Mouse (Mus musculus) embryo, embryonic 11.5 days (tissue): ENCODE results near the gene Scrn3.

ENCODE experiments used
- DNase-seq: peaks from one replicate; pipeline ENCODE4 v3.0.0-alpha.2; 2012; ENCODE audit warnings: low read depth, low spot score

Scrn3 gene

GRCm38 (mm10) chr2:73313117-73313501 is 708 bp downstream of the Scrn3 start:
- peak; percentile 8 for DNase-seq

DNA sequence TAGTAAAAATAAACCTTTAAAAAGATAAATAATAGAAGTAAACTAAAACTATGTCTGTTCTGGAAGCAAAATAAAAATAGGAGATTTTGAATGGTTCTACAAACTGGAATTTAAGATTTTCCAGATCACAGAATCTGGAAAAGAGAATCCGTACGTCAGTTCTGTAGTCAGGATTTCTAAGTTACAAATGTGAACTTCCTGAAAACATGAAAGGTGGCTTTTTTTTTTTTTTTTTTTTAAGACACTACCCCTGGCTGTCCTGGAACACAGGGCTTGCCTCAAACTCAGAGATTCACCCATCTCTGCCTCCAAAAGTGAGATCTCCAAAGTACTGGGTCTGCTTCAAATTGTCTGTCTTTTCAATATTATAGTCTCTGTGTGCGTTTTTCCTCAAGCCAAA is 1.9 kb downstream of the Scrn3 start:
- DNase-seq = no peak

DNA sequence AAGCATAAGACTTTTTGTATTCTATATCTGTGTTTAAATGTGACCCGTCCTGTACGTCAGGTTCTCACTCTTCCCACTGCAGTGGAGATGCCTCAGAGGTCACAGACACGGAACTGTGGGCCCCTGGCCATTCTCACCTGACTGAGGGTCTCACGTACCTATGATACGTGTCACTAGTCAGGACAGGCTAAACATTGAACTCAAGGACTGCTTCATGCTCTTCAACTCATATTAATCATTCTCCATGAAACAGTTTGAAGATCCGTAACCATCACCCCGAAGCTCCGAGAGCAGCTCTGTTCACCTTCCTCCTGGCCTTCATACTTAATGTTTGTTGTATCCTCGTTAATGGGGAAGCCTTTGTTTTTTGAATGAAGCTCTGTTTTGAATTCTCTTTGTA is 5.0 kb downstream of the Scrn3 start:
- no peak for DNase-seq

- no peak for DNase-seq
Observed at GRCm38 (mm10) chr2:73319218-73319617, 6.8 kb downstream of the Scrn3 start.

GRCm38 (mm10) chr2:73322991-73323390 is 10.6 kb downstream of the Scrn3 start:
- DNase-seq = no peak

DNA sequence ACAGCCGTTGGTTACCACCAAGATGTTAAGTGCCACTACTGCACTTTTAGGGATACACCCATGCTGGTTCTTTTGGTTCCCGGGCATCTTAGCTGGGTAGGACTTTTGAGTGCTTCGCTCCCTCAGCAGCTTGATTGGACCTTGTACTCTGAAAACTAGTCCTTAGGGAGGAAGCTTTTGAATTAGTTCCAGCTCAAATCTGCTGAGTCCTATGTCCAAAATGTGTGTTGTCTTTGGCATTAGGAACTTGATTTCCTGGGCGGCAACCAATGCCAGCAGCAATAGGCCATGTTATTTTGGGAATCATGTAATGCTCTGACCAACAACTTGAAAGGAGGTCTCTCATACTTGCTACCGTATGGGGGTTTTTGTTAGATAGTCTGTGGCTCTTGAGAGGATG is 13.5 kb downstream of the Scrn3 start:
- DNase-seq = no peak

- DNase-seq = no peak
Observed at GRCm38 (mm10) chr2:73335949-73336348, 23.5 kb downstream of the Scrn3 start.

DNA sequence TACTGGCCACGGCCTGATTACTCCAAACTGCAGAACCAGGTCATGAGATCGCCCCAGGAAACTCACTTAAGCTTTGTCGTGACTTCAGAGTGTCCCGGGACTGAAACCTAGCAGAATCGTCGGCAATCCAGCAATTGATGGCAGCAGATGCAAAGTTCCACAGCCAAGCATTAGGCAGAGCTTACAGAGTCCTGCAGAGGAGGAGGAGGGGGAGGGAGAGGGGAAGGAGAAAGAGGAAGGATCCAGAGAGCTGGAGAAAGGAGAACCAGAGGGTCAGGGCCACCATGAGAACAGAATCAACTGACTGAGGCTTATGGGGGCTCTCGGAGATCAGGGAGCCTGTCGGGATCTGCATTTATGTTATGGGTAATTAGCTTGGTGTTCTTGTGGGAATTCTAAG is 26.0 kb downstream of the Scrn3 start:
- DNase-seq = no peak

DNA sequence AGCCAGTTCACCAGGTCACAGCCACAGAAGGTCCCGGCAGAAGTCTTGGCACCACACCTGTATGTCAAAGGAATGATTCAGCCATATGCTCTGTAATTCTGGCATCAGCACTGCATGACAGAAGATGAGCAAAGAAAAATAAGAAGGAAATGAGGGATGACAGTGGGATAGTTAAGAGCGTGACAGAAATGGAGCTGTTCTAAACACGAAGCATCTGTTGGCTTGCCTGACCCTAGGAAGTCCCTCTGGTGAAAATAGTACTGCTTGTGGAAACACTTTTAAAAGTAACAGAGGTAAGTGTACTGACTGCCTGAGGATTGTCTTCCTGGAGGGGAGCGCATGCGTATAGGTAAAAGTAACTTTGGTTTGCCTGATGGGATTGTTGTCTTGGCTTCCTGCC is 31.3 kb downstream of the Scrn3 start:
- DNase-seq = no peak

DNA sequence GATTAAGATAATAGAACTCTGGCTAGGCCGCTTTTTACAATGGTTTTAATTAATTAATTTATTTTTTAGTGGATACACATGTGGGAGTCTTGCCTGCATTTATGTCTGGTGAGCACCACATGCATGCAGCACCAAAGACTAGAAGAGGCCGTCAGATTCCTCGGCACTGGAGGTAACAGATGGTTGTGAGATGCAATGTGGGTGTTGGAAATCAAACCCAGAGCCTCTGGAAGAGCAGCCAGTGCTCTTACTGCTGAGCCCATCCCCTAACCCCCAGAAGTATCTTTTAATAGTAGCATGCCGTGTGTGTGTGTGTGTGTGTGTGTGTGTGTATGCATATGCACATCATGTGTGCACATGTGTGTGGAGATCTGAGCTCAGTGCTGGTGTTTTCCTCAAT is 32.8 kb downstream of the Scrn3 start:
- no peak for DNase-seq

DNA sequence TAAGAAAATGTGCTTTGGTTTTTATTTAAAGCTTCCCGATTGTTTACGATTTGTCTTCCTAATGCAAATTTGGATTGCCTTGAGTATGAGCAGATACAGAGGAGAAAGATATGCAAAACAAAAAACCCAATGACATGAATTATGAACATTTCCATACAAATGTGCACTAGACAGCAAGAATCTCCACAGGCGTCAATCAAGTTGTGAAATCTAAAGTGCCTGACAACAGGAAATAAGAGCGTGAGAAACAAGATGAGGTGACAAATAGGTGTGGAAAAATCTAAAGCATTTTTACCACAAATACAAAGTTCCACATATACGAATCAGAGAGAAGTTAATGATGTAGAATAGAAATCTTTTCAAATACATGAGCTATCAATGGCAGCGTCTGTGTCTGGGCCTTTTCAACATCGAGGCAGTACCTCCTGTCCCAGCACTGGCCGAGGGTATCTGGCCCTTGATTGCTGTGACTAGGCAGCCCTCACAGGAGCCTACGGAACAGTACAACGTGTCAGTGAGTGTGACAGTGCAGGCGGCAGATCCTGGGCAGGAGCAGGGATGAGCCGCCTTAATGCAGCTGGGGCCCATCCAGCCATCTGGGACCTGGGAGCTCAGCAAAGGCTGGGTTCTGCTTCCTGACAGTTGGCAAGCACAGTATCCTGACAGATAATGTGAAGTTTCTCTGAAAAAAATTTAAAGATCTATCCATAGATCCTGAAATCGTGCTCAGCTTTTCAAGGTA is 34.1 kb downstream of the Scrn3 start:
- DNase-seq = no peak

DNA sequence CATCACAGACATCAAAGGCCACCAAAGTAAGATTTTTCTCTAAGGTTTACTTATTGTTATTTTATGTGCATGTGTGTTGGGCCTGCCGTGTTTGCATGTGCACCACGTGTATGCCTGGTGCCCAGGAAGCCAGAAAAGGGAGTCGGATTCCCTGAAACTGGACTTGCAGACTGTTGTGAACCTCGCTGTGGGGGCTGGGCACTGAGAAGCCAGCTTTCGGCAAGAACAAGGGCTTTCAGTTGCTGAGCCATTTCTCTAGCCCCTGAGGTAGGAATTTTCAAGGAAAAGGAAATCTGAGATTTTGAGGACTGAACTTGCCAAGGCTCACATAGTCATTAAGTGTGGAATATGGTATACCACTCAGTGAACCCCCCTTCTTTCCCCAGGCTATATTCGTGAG is 34.7 kb downstream of the Scrn3 start:
- no peak for DNase-seq

- DNase-seq = no peak
Observed at GRCm38 (mm10) chr2:73347766-73348165, 35.4 kb downstream of the Scrn3 start.

- no peak for DNase-seq
Observed at GRCm38 (mm10) chr2:73348221-73348620, 35.8 kb downstream of the Scrn3 start.

- DNase-seq = no peak
Observed at GRCm38 (mm10) chr2:73351496-73351895, 39.1 kb downstream of the Scrn3 start.

DNA sequence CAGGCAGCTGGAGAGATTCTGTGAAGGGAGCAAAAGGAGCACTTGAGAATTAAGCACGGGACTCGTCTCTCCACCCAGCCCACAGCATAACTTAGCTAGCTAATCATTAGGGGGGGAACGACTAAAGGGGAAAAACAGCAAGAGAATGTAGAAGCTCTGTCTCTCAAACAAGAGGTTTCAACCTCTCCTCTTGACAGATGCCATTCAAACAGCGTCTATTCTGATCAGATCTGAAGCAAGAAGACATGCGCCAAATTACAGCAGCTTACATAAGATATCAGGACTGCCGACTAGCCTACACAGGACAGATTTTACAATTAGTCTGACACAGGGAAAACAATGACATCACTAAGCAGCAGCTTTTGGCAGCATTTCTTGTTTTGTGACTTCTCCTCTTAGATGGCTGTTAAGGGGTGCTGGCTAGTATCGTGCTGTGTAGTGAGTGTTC is 39.5 kb downstream of the Scrn3 start:
- DNase-seq = no peak

DNA sequence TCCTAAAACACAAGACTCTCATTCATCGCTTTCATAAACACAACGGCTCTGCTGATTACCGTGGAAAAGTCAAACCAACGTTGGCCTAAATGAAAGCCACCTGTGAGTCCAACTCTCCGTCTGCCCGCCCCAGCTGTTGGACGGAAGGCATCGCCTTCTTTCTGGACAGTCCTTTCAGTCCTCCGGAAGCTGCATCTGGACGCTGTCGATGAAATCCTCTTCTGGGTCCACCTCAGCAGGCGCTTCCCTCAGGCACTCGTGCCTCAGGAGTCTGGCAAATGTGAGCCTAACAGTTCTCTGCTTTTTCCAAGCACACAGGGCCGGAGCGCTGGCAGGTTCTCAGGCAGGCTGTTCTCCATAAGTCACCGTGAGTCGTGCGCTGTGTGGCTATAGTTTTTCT is 44.6 kb downstream of the Scrn3 start:
- no peak for DNase-seq

DNA sequence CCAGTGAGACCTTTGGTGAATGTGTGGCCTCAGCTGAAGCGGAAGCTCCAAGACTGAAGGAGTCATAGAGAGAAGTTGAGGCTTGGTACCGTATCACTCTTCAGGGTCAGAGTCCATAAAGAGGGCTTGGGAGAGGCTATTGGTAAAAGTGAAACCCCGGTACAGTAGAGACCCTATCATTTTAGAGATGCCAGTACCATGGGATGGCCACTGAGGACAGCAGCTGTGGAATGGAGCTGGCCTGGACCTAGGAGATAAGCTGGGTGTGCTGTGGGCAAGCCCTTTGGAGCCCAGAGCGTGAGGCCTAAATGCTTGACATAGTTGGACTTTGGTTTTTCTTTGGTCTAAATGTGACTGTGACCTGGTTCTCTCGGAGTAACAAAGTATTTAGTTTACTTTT is 47.5 kb downstream of the Scrn3 start:
- DNase-seq = no peak

GRCm38 (mm10) chr2:73360536-73360935 is 48.1 kb downstream of the Scrn3 start:
- no peak for DNase-seq

DNA sequence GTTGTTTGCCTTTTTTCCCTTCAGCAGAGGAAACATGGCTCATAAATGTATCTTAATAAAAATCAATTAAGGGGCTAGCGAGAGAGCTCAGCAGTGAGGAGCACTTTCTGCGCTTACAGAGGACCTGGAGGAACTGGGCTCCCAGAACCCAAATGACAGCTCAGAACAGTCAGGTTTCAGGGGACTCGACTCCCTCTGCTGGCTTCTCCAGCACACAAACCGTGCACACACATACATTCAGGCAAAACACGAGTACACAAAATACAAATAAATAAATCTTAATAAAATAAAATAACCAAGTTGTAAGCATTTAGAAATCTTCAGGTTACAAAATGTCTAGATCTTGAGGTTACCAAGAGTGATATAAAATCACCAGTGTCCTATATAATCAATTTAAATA is 51.0 kb downstream of the Scrn3 start:
- DNase-seq = no peak

DNA sequence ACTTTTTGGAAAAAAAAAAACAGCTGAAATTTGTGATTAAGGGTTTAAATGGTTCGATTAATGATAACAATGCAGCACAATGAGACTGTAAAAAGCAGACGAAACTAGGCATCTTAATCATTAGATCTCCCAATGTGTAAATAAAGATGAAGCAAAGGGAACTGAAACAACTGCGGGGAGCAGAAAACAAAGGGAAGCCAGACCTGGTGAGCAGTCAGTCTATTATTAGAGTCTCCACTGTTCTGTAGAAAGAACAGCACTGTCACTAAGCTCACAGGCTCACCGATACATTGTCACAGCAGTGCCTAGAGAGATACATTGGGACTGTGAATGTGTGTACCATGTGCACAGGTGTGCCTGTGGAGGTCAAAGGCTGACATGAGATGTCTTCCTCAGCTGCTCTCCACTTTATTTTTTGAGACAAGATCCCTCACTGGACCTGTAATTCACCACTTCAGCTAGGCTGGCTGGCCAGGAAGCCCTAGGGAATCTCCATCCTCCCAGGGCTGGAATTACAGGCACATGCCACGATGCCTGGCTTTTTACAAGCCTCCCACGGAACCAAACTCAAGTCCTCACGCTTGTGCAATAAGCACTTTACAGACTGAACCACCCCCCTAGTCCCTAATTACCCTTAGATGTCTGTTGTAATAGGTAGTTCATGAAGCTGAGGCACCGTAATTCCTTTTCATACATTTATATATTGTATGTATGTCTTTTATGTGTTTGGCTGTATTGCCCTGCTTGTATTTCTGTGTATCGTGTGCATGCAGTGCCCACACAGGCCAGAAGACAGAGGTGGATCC is 59.3 kb downstream of the Scrn3 start:
- DNase-seq = no peak

- DNase-seq = no peak
Observed at GRCm38 (mm10) chr2:73378326-73378725, 65.9 kb downstream of the Scrn3 start.

DNA sequence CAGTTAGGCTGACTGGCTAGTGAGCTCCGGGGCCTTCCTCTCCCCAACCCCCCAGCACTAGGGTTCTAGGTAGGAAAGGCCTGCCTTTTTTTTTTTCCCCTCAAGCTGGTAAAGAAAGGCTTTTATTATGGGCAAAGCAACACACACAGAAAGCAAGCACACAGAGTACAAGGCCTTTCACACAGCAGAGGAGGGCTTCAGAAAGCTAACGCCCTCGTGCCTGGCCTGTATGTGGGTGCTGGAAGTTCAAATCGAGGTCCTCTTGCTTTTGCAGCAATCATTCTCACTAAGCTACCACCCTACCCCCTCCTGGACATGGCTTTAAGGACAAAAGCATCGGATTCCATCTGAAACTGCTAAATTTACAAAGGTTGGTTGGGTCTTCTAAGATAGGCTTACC is 67.3 kb downstream of the Scrn3 start:
- no peak for DNase-seq
